Mouse (Mus musculus) lung, postnatal 4 days (tissue): ENCODE results near the gene Sypl2.

Experiments used
- DNase-seq, 2 experiments: peaks; one replicate each; pipeline ENCODE4 v3.0.0; 2021

Gene Sypl2

DNA sequence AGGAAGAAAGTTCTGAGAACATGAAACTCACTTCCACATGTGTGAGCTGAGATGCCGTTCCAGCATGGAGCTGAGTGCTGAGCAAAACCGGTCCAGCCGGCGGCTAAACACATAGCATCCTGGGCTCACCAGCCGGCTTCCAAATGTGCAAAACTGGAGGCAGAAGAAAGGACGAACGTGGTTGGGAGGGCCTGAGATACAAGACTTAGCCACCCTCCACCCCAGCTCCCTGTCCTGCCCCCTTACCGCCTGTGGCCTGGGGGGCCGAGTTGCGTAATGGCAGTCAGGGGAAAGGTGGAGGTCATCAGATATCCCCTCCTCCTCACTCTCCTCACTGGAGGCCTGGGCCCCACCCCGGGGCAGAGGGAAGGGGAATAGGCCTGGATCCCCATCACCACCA is 22.0 kb downstream of the Sypl2 start:
- DNase-seq, result no peak

DNA sequence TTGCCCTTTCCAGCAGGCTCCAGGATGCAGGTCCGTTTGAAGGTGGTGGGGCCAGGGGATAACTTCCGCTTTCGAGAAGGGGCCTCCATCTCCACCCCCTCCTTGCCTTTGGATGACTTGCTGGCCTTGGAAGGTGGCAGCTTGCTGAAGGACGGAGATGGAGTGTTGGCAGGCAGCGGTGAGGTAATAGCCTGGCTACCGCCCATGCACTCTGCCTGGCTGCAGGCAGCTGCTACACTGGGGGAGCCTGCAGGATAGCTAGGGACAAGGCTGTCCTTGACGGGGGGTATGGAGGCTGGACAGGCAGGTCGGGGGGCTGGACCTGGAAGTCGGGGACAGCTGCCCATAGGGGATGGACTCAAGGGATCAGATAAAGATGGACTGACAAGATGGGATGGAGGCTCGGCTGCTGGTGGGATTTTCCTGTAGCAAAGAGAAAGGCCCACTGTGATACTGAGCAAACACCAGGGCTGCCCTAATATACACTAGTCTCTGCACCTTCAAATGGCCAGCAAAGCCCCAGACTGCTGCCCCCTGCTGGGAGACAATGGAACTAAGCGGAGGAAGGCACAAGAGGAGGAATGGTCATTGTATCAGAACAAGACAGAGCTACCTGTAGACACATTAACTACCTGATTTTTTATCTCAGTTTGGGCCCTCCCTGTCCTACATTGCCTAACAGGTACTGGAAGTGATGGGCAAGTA is 22.7 kb downstream of the Sypl2 start:
- peak; percentile 74 to 87 for DNase-seq

DNA sequence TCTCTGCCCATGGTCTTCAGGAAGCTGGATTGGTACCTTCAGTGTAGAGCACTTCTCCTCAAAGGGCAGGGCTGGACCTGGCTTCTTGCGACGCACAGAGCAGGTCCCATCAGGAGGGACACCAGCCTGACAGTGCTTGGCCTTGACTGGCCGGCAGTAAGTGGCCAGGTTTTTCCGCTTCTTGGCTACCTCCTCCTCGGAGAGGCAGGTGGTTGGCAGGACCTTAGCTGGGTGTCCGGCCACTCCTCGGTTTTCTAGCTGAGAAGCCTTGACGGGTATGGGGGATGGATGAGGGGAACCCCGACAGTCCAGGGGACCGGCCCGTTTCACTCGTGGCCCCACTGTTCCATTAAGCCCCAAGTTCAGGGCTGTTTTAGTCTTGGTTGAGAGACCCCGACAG is 23.2 kb downstream of the Sypl2 start:
- no peak for DNase-seq

DNA sequence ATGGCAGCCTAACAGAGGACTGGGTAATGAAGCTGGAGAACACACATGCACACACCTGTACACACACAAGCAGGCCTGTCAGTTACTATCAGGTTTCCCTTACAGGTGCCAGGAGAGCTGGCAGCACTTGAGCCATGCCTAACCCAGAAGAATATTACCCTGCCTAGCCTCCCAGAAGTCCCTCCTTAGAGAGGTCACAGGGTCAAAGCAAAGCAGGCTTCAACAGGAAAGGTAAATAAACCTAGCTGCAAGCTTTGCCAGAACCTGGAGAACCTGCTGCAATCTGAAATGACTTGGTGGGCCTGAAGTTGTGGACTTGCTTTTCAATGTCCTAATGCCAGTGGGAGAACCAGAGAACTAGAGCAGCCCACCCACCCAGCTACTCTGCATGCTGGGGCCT is 23.9 kb downstream of the Sypl2 start:
- DNase-seq, result no peak

DNA sequence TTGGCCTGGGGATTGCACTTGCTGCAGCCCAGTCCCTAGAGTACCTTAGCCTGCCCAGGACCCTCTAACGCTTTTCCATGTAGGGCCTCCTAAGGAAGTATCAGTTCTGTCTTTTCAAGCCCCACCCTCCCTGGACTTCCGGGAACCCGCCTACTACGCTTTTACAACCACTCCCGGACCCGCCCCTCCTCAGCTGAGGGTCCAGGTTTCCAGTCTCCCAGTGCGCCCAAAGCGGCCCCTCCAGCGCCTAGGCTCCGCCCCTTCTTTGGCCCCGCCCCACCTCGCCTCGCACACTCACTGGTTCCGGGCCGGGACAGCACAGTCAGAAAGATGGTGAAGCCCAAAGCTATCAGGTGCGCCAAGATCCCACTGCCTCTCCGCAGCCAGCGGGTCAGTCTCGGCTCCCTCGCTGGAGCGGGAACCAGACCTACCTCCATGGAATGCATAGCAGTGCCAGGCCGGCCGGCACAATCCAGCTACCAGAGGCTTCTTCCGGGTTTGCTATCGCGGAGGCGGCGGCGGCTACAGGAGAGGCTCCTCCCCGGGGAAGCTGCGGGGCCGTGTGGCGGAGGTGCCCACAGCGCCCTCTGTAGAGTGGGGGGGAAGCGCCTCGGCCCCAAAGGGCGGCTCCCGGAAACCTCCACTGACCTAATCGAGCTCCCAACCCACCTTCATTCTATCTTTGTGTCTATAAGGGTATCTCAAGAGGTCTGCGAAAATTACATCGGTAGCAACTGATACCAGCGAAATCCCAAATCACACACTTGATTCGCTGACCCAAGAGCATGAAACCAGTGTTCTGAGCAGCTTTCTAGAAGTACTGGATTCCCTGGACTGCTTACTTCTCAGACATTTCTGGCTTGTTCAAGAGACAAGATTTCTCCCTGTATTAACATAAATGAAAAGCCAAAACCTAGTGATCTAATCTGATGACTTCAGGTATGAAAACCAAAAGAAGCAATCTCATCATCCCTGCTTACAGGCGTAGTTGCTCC is 25.8 kb downstream of the Sypl2 start, which contains the start of gene Cyb561d1:
Gene Cyb561d1, minus strand, starts transcription at position 884 of the 995 bp plus-strand sequence.
- peak; percentile 97 for DNase-seq

DNA sequence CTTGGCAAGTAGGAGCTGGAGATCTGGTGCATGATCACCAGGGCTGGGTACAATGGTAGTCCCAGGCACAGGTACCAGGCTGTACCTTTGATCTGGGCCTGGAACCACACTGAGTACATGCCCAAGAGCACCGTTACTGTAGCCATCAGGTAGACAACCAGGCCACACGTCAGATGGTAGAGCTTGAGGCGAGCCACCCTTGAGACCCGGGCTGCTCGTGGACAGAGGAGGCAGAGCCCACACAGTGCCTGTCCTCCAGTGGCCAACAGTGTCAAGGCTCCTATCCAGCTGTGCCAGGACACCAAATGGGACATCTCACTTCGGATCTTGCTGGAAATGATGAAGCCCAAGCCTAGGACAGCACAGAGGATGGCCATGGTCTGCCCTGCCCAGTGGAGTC is 27.2 kb downstream of the Sypl2 start:
- no peak for DNase-seq

DNA sequence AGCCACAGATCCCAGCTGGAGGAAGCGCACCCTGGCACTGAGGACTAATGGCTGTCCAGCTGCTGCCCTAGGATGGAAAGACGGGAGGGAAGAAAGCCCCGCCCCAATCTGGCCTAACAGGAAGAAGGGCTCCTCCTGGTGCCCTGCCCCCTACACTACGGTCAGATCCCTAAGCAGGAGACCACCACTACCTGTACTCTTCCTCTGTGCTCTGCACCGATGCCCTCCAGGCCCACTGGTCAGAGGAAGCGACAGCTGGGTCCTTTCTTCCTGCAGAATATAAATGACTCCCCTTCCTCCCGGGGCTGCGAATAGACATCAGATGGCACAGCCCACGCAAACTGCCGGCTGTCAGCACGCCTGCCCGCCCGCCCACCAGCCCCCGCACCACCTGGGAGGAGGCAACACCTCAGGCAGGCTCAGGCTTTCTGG is 29.4 kb downstream of the Sypl2 start:
- DNase-seq, result peak; percentile 61 to 77

DNA sequence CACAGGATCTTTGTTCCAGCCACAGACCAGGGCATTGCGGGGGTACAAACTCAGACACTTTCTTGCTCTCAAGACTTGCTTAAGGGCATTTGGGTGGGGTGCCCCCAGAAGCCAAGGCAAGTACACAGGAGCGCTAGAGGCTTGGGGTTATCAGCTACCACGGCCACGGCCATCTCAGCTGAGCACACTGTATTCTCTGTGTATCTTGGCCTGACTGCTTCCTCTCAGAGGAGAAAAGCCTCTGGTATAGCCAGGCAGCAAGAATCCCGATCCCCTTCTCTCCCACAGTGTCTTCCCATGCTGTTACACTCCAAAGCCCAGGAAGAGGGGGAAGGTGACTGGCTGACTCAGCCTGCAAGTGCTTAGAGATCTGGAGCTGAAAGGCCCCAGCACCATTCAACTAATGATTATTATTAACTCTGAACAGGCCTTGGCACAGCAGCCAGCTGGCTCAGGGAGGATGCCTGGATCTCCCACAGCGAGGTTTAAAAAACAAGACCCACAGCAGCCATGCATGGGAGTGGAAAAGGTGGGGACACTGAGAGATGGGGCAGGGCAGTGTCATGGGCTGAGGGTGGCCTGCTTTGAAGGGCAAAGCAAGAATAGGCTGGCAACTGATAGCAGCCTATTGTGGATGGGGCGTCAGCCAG is 30.4 kb downstream of the Sypl2 start:
- no peak for DNase-seq

DNA sequence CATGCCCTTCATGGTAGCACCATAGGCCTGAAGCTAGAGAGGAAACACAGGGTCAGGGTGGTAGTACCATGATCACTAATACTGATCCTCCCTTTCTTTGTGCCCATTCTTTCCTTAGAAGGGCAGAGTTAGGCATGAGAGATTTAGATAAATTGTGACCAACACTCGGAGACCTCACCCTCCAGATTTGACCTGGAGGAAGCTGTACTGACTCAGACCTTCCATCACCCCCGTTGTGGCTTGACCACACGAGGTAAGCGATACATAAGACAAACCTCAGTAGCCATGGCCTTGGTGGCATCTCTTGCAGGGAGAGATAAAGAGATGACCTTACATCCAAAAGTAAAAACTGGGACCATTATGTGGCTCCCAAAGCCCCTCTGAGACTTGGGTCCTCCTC is 31.2 kb downstream of the Sypl2 start:
- no peak for DNase-seq

DNA sequence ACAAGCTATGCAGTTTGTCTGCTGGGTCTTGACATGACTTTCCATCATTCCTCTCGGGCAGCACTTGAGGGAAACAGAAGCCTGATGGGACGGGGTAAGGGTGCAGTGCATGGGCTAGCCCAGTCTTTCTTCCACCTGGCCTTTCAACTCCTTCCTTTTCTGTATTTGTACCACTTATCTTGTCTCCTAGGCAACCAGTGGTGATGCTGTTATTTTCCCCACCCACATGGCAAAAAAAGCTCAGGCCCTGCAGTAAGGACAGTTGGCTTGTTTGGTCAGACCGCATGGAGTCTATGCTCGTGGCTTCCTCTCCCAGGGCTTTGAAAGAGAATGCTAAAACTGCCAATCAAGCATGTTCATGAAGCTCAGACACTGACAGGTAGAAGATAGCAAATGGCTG is 32.8 kb downstream of the Sypl2 start:
- no peak for DNase-seq

DNA sequence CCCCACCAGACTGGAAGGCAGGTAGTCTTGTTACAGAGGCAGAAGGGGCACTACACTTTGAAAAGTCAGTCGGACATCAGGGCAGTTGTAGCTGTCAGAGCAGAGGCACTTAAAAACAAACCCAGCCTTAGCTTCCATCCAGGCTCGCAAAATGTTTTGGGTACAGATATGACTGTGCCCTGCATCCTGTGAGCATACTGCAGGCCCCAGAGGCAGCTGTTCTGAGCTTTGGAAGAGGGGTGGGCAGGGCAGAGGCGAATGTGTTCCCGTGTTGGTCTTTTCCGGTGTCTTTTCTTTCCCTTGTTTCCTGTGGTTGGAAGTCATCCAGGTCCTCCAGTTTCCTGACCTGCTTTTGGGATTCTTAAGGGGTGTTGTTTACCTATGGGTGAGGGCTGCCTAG is 36.6 kb downstream of the Sypl2 start:
- no peak for DNase-seq

DNA sequence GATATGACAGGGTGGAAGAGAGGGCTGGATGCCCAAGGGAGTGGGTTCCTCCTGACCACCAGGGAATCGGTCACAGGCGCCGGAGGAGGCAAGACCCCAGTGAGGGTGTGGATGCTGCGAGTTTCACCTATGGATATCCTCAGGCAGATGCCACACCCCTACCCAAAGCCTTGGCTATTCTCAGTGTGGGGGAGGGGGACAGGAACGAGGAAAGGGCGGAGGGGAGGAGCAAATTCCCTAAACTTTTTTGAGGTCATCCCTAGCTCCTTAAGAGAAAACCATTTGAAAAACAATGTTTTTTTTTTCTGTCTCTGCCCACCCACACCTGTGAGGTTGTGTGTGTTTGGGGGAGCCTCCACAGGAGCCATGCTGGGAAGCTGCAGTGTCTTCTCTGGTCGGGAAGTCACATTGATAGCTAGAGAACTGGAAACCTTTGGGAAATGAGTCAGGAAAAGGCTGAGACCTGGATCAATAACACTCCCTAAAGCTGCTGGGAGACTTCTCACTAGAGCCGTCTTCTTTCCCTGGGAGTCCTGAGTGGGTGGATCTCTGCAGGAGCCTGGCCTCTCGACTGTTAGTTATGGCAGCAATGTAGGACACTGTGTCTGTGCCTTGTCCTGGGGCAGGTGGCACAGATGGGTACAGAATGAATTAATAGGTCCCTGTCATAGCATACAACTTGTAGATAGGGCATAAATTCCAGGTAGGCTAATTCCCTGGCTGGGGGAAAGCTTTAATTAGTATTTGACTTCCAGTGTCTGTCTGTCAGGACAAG is 37.5 kb downstream of the Sypl2 start:
- no peak for DNase-seq

DNA sequence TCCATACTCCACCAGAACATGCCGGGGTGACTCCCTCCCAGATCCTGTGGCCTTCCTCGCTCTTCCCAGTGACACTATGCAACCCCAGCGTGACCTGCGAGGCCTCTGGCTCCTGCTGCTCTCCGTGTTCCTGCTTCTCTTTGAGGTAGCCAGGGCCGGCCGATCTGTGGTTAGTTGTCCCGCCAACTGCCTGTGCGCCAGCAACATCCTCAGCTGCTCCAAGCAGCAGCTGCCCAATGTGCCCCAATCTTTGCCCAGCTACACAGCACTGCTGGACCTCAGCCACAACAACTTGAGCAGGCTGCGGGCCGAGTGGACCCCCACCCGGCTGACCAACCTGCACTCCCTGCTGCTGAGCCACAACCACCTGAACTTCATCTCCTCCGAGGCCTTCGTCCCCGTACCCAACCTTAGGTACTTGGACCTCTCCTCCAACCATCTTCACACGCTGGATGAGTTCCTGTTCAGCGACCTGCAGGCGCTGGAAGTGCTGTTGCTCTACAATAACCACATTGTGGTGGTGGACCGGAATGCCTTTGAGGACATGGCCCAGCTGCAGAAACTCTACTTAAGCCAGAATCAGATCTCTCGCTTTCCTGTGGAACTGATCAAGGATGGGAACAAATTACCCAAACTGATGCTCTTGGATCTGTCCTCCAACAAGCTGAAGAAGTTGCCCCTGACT is 39.2 kb downstream of the Sypl2 start:
- DNase-seq, result no peak

DNA sequence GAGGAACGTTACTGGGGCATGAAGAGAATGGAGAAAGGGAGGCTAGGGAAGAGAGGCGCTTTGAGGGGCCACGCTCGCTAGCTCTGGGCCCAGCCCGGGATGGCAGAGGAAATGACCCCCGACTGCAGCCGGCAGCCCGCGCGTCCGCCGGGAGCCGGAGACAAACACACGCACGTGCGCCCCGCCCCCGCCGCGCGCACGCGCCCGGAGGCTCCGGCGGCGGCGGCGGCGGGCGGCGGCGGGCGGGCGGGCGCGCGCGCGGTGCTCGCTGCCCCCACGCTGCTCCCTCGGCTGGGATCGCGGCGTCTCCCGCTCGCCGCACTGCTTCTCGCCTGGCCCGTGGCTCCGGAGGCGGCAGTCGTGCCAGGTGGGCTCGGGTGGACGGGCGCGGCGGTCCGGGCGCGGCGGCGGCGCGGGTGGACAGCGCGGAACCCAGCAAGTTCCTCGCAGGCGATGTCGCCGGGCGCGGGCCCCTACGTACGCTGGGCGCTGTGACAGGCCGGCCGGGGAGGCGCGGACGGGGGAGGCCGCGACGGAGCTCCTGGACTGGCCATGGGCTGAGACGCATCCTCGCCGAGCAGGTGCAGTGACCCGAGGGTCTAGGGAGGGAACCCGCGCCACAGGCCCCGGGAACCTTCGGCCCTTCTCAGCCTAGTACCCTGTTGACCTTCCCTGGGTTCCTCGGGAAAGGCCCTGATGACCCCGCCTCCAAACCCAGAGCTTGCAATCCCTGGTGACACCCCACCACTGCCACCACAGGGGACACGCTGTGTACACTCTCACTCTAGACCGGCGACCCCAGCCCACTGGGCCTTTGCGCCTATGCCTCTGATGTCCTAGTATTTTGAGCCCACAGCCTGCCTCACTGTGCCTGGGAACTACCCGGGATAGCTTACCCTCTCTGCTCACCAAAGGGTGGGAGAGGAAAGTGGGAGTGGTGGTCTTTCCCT is 40.1 kb downstream of the Sypl2 start, which contains the start of gene Amigo1:
Gene Amigo1, plus strand, starts transcription at position 238 of the 950 bp plus-strand sequence.
- DNase-seq, result peak; percentile 49 to 78

DNA sequence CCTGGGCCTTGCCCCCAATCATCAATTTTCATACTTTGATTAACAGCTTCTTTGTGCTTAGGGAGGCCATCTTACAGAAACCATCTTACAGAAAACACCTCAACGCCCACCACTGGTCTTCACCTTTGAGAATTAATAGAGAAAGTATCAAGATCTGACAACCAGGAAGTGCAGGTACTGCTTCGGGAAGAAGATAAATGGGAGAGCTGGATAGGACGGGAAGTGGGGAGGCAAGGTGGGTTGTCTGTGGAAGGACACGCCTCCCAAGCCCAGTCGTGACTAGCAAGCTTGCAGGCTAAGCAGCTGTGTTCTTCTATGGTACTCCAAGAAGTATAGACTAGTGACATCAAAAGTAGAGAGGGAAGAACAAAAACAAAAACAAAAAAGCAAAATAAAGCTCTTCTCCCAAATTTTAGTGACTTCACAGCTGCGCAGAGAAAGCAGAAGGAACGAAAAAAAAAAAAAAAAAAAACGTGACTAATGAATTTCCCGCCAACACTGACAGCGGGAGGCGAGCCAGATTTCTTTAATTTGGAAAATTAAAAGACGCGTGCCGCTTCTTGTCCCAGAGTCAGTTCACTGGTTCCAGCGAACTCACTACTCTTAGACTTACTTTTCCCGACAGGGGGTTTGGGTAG is 40.9 kb downstream of the Sypl2 start:
- no peak for DNase-seq

DNA sequence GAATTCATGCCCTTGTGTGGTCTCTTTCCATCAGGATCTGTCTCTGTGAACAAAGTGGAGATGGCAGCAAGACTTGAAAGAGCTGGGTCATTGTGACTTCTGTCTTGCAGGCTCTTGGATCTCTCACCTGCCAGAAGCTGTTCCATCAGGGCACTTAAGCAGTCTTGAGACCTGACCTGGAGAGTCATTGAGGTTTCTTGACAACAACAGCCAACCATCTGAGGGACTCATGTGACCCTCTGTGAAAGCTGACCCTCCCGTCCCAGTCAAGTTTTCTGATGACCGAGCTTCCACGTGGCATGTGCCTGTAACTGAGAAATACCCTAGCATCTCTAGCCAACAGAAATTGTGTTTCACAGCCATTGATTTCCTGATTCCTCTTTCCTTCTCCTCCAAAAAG is 41.7 kb downstream of the Sypl2 start:
- peak in 1 of 2 experiments; percentile 59 for DNase-seq

DNA sequence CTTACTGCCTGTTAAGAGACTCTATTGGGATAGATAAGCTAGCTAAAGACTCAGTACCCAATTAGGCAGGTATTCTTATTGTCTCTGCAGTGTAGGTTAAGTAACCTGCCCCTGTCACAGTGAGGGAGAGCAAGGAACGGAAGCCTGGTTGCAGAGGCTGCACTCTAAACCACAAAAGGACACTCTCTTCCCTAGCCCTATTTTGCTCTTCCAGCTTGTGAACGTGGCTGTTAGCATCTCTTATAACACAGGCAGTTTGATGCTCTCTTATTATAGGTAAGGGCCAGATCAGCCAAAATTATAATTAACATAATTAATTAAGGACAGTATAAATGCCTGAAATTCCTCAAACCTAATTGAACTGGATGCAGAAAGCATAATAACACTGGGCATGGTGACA is 45.9 kb downstream of the Sypl2 start:
- no peak for DNase-seq

DNA sequence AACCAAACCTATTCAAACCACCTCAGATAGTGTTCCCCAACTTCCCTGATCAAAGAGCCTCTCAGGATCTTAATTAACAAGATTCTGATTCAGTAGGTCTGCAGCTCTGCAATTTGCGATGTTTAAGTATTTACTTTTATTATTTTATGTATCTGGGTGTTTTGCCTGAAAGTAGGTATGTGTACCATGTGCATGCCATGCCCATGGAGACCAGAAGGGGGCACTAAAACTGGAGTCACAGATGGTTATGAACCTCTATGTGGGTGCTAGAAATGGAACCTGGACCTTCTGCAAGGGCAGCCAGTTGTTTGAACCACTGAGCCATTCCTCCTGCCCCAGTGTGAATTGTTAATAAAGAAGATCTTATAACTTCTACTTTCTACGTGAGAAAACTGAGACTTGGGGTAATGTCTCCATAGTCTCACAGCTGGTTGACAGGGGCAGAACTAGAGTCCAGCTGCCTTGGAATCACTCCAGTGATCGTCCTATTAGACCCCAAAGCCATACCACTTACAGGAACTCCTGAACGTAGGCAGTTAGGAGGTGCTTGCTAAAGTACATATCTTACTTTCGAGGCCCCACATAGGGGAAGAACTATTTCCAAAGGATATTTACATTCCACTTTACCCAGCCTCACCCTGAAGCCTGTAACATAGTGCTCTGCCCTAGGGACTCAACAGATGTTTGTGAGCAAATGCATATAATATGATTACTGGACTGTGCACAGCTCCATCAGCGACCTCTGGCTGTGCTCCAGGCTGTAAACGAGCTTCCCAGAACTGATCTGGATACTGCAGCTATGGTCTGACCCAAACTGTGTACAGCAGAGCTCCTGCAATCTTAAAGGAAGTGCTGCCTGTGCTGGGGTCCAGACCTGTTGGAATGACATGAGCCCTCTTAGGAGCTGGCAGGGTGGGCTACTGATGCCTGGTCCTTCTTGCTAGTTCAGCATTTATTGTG is 47.4 kb downstream of the Sypl2 start:
- DNase-seq, result peak in 1 of 2 experiments; percentile 78
